Mouse (Mus musculus) CH12.LX (cell line): Measurements from ENCODE around the gene Thsd7b. TPM values are rescaled to one million over a fixed set of nuclear protein-coding genes. Genes with fewer than 3 reads are reported as not detected.

Experiments
- DNase-seq: peaks from one replicate; pipeline ENCODE4 v3.0.0-alpha.2; 2013; ENCODE audit errors: extremely low read depth
- H3K27ac ChIP-seq: 2 replicates; pipeline ENCODE4 v1.5.1; 2012; ENCODE audit warnings: low read depth, mild to moderate bottlenecking, control low read depth, moderate library complexity; ENCODE audit not compliant: insufficient read depth
- H3K27me3 ChIP-seq: replicated peaks from 2 replicates; pipeline ENCODE3; 2012; ENCODE audit warnings: inconsistent platforms
- H3K36me3 ChIP-seq, 2 experiments: replicated peaks in 1 of 2; 2 replicates each; pipeline versions ENCODE3 to v1.6.1; 2012; ENCODE audit warnings: inconsistent platforms in 1 of 2, low read length in 1 of 2, mild to moderate bottlenecking in 1 of 2, mixed read lengths in 1 of 2, moderate library complexity in 1 of 2; ENCODE audit not compliant: control insufficient read depth in 1 of 2, insufficient read depth in 1 of 2
- H3K4me1 ChIP-seq, 2 experiments: 2 replicates each; pipeline ENCODE4 v1.6.1; 2012; ENCODE audit warnings: inconsistent platforms in 1 of 2, moderate library complexity in 1 of 2; ENCODE audit not compliant: insufficient read depth in 2 of 2, control insufficient read depth in 1 of 2
- H3K4me2 ChIP-seq: 2 replicates; pipeline ENCODE4 v1.6.1; 2012; ENCODE audit warnings: low read depth, mild to moderate bottlenecking, control low read depth; ENCODE audit not compliant: poor library complexity, insufficient read depth, severe bottlenecking
- H3K4me3 ChIP-seq, 3 experiments: fragments of 150-350 bp in 1 of 3; sonication (generic) in 1 of 3; replicated peaks in 1 of 3; 2 replicates each; pipeline versions ENCODE3 to v1.5.1; 2011 to 2012; ENCODE audit warnings: low read depth in 2 of 3, low read length in 2 of 3, mild to moderate bottlenecking in 2 of 3, moderate library complexity in 2 of 3, control low read depth in 1 of 3, improper control_type of control experiment in 1 of 3, inconsistent platforms in 1 of 3, mixed read lengths in 1 of 3; ENCODE audit not compliant: poor library complexity in 1 of 3
- H3K79me2 ChIP-seq: replicated peaks from 2 replicates; pipeline ENCODE4 v1.6.1; 2012; ENCODE audit warnings: mild to moderate bottlenecking, moderate library complexity; ENCODE audit not compliant: control insufficient read depth, poor library complexity, insufficient read depth, severe bottlenecking; ENCODE audit errors: extremely low read depth
- H3K9ac ChIP-seq: 2 replicates; pipeline ENCODE4 v1.6.1; 2012; ENCODE audit warnings: low read depth, mild to moderate bottlenecking, control low read depth, moderate library complexity; ENCODE audit not compliant: insufficient read depth
- H3K9me3 ChIP-seq: replicated peaks from 2 replicates; pipeline ENCODE3; 2012; ENCODE audit warnings: low read length, inconsistent platforms, mixed read lengths
- CHD2 ChIP-seq: IDR thresholded peaks from 2 replicates; pipeline ENCODE4 v1.6.1; 2011; ENCODE audit warnings: low read length, improper control_type of control experiment
- E2F4 ChIP-seq: IDR thresholded peaks from 2 replicates; pipeline ENCODE4 v1.6.1; 2011; ENCODE audit warnings: low read depth, low read length, improper control_type of control experiment; ENCODE audit not compliant: insufficient replicate concordance
- ETS1 ChIP-seq: conservative IDR thresholded peaks from 2 replicates; pipeline ENCODE4 v1.6.1; 2012; ENCODE audit warnings: low read depth, mild to moderate bottlenecking, inconsistent platforms, low read length, improper control_type of control experiment, moderate library complexity
- JUN ChIP-seq: IDR thresholded peaks from 2 replicates; pipeline ENCODE4 v1.6.1; 2011; ENCODE audit warnings: low read depth, mild to moderate bottlenecking, low read length, improper control_type of control experiment, moderate library complexity; ENCODE audit not compliant: insufficient read depth
- JUND ChIP-seq: conservative IDR thresholded peaks from 2 replicates; pipeline ENCODE4 v1.6.1; 2011; ENCODE audit warnings: low read depth, low read length, improper control_type of control experiment
- MAFK ChIP-seq: IDR thresholded peaks from 2 replicates; pipeline ENCODE4 v1.6.1; 2011; ENCODE audit warnings: low read length, improper control_type of control experiment; ENCODE audit not compliant: insufficient replicate concordance
- MAX ChIP-seq: IDR thresholded peaks from 2 replicates; pipeline ENCODE4 v1.6.1; 2011; ENCODE audit warnings: low read length, improper control_type of control experiment
- MEF2A ChIP-seq: IDR thresholded peaks from 2 replicates; pipeline ENCODE4 v1.6.1; 2014; ENCODE audit warnings: low read depth, mild to moderate bottlenecking, inconsistent platforms, low read length, improper control_type of control experiment, borderline replicate concordance
- NRF1 ChIP-seq: IDR thresholded peaks from 2 replicates; pipeline ENCODE4 v1.6.1; 2014; ENCODE audit warnings: low read depth, mild to moderate bottlenecking, inconsistent platforms, low read length, improper control_type of control experiment, moderate library complexity
- PAX5 ChIP-seq: IDR thresholded peaks from 2 replicates; pipeline ENCODE4 v1.6.1; 2012; ENCODE audit warnings: low read length, inconsistent platforms, mixed read lengths
- POLR2A ChIP-seq: IDR thresholded peaks from 2 replicates; pipeline ENCODE4 v1.6.1; 2011; ENCODE audit warnings: low read depth, mild to moderate bottlenecking, improper control_type of control experiment, low read length
- POLR2AphosphoS2 ChIP-seq: IDR thresholded peaks from 2 replicates; pipeline ENCODE4 v1.6.1; 2011; ENCODE audit warnings: low read depth, low read length, improper control_type of control experiment
- RAD21 ChIP-seq: IDR thresholded peaks from 2 replicates; pipeline ENCODE4 v1.6.1; 2011; ENCODE audit warnings: low read depth, mild to moderate bottlenecking, low read length, improper control_type of control experiment, moderate library complexity
- SMC3 ChIP-seq: IDR thresholded peaks from 2 replicates; pipeline ENCODE4 v1.6.1; 2011; ENCODE audit warnings: low read depth, low read length, improper control_type of control experiment
- TCF12 ChIP-seq: IDR thresholded peaks from 2 replicates; pipeline ENCODE4 v1.6.1; 2014; ENCODE audit warnings: low read depth, mild to moderate bottlenecking, inconsistent platforms, low read length, improper control_type of control experiment
- USF2 ChIP-seq: conservative IDR thresholded peaks from 2 replicates; pipeline ENCODE4 v1.6.1; 2011; ENCODE audit warnings: low read depth, low read length, improper control_type of control experiment
- ZC3H11A ChIP-seq: IDR thresholded peaks from 2 replicates; pipeline ENCODE4 v1.6.1; 2012; ENCODE audit warnings: low read depth, mild to moderate bottlenecking, inconsistent platforms, low read length, improper control_type of control experiment
- ZKSCAN1 ChIP-seq: IDR thresholded peaks from 2 replicates; pipeline ENCODE4 v1.6.1; 2012; ENCODE audit warnings: low read depth, inconsistent platforms, low read length, improper control_type of control experiment, borderline replicate concordance
- ZMIZ1 ChIP-seq: IDR thresholded peaks from 2 replicates; pipeline ENCODE4 v1.6.1; 2012; ENCODE audit warnings: low read depth, mild to moderate bottlenecking, inconsistent platforms, low read length, improper control_type of control experiment
- dilution Hi-C: fragments of 300-500 bp; cut with MboI; formaldehyde crosslinking; loops from 2 replicates; pipeline ENCODE4 v1.14.3; 2020; ENCODE audit warnings: low sequenced_read_pairs; ENCODE audit not compliant: extremely low pct_unique_long_range_greater_than_20kb, extremely low pct_ligation_motif_present
- in situ Hi-C: fragments of 300-500 bp; cut with MboI; formaldehyde crosslinking; loops from 3 replicates; pipeline ENCODE4 v1.14.3; 2019; ENCODE audit warnings: low sequenced_read_pairs, low pct_ligation_motif_present, low pct_unique_long_range_greater_than_20kb, mixed read lengths
- polyA plus RNA-seq: library from polyadenylated mRNA; unstranded; fragments of >175 nt; gene quantifications from 2 replicates; pipeline ENCODE4 v1.2.1, GENCODE M21; 2012; ENCODE audit warnings: low read depth; ENCODE audit not compliant: insufficient read length
- total RNA-seq, 2 experiments: library from RNA; depleted of rRNA; stranded (reverse); fragments of 300-350 nt in 1 of 2; fragments of >200 nt in 1 of 2; gene quantifications; 2 replicates each; pipeline ENCODE4 v1.2.3; 2012 to 2014

The Thsd7b gene
- total and polyA plus RNA-seq, 3 experiments: not detected

DNA sequence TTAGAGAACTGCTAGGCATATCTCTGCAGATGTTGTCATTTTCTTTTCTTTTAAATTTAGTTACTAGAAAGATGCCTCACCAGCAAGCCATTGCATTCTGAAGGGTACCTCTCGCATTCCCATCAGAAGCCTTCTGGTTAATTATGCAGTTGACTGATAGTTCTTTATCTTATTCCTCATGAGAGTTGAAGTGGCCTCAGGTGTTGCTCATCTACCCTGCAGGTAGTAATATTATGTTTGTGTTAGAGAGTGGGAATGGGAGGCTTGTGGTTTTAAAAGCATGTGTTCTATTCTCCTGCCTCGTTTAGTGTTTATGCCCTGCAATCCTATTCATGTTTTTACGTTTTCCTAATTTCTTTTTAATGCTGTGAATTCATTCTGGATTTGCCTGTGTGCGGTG, 265.9 kb downstream of the Thsd7b start:
- H3K4me1 ChIP-seq: no peaks in the 10 kb centered on the region
- in situ Hi-C loops (no loop called here), dilution Hi-C loops (no loop called here)
- H3K4me2 ChIP-seq: no peak overlapping the region
- H3K36me3 ChIP-seq: no peaks in the 10 kb centered on the region
- no peaks in the 10 kb centered on the region for H3K79me2 ChIP-seq
- no peaks in the 10 kb centered on the region for H3K9me3 ChIP-seq
- no peak overlapping the region for H3K27ac ChIP-seq
- TF ChIP-seq ZC3H11A: no peak
- no peak for TF ChIP-seq ZKSCAN1
- TF ChIP-seq CHD2: no peak
- TF ChIP-seq USF2: no peak
- TF ChIP-seq ZMIZ1: no peak
- DNase-seq: no peak
- no peaks in the 10 kb centered on the region for H3K27me3 ChIP-seq
- no peak overlapping the region for H3K4me3 ChIP-seq
- H3K9ac ChIP-seq: no peak overlapping the region

DNA sequence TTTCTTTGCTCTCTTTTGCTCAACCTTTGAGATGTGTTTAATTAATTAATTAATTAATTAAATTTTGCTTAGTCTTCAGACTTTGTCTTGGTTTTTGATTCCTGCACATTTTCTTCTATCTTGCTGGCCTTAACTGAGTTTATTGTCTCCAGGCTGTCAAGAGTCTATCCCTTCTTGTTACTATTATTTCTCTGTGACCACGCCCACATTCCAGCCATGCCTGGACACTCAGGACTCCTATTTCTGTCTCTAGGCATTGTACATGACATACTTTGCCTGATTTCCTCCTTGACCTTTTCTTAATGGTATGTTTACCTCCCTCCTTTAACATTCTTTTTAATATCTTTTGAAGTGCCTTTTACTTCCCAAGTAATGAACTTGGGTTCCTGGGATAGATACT, 267.6 kb downstream of the Thsd7b start:
- TF ChIP-seq ZMIZ1 (no peak), JUND (no peak), POLR2A (no peak), ZKSCAN1 (no peak), PAX5 (no peak), ZC3H11A (no peak), POLR2AphosphoS2 (no peak), ETS1 (no peak), MEF2A (no peak), CHD2 (no peak), SMC3 (no peak)
- Histone ChIP-seq H3K4me1 (no peaks in the 10 kb centered on the region), H3K4me2 (no peak overlapping the region), H3K9ac (no peak overlapping the region), H3K27me3 (no peaks in the 10 kb centered on the region), H3K9me3 (no peaks in the 10 kb centered on the region), H3K79me2 (no peaks in the 10 kb centered on the region), H3K27ac (no peak overlapping the region), H3K36me3 (no peaks in the 10 kb centered on the region), H3K4me3 (no peak overlapping the region)
- dilution Hi-C loops: no loop called here
- DNase-seq: no peak
- in situ Hi-C loops: no loop called here

DNA sequence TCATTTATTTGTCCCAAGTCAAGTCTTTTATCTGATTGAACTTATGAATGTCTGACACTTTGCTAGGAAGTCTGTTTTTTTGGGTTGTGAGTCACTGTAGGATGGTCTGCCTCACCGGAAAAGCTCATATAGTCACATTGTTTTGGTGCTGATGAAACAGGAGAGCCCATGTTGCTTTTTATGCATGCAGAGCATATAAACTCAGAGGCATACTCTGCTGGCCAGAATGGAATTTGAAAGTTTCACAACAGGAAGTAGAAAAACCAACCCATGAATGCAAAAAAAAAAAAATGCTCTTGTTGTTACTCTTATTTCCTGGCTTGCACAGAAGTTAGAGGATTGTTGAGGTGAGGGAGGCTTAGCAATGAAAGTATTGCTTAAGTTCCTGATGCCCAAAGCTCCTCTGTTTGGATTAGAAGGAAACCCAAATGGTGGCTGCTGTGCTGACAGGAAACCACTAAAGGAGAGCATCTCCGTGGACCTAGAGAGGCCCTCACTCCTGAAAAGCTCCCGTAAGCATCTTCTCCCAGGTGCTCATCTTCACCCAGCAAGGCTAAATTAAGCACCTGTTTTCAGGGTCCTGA, 269.6 kb downstream of the Thsd7b start:
- H3K4me3 ChIP-seq: no peak overlapping the region
- no peaks in the 10 kb centered on the region for H3K79me2 ChIP-seq
- TF ChIP-seq SMC3 (no peak), TCF12 (no peak), RAD21 (no peak), MAFK (no peak), ZMIZ1 (no peak), JUND (no peak), ZKSCAN1 (no peak), PAX5 (no peak), NRF1 (no peak), POLR2A (no peak), E2F4 (no peak), MAX (no peak), JUN (no peak)
- no peaks in the 10 kb centered on the region for H3K27me3 ChIP-seq
- H3K4me1 ChIP-seq: no peaks in the 10 kb centered on the region
- DNase-seq: no peak
- H3K4me2 ChIP-seq: no peak overlapping the region
- dilution Hi-C loops: no loop called here
- in situ Hi-C loops: no loop called here
- no peak overlapping the region for H3K9ac ChIP-seq
- H3K27ac ChIP-seq: no peak overlapping the region
- H3K9me3 ChIP-seq: no peaks in the 10 kb centered on the region
- H3K36me3 ChIP-seq: no peaks in the 10 kb centered on the region
